Mouse (Mus musculus) embryonic facial prominence, embryonic 11.5 days (tissue): ENCODE results near the gene Mpnd. TPM values are rescaled to one million over a fixed set of nuclear protein-coding genes. Genes with fewer than 3 reads are reported as not detected.

Source experiments
- ATAC-seq: fragments of 200-750 bp; cut with Nextera tagmentation; replicated peaks from 2 replicates; pipeline ENCODE4 v1.8.0; 2017; ENCODE audit warnings: low read depth; ENCODE audit not compliant: insufficient number of reproducible peaks, low FRiP score, low TSS enrichment
- DNase-seq: peaks from one replicate; pipeline ENCODE4 v3.0.0-alpha.2; 2015; ENCODE audit warnings: low spot score
- H3K27ac ChIP-seq: fragments of 300-500 bp; sonication (generic); replicated peaks from 2 replicates; pipeline ENCODE4 v1.5.1; 2014; ENCODE audit warnings: mild to moderate bottlenecking, low read depth, low read length, control low read depth
- H3K27me3 ChIP-seq: fragments of 300-500 bp; sonication (generic); 2 replicates; pipeline ENCODE4 v1.6.1; 2014; ENCODE audit warnings: mild to moderate bottlenecking, low read length, moderate library complexity, mixed read lengths; ENCODE audit not compliant: control insufficient read depth, insufficient read depth
- H3K36me3 ChIP-seq: fragments of 300-500 bp; sonication (generic); replicated peaks from 2 replicates; pipeline ENCODE4 v1.6.1; 2014; ENCODE audit warnings: low read depth, mild to moderate bottlenecking, low read length, moderate library complexity, mixed read lengths; ENCODE audit not compliant: control insufficient read depth, insufficient read depth
- H3K4me1 ChIP-seq: fragments of 300-500 bp; sonication (generic); 2 replicates; pipeline ENCODE4 v1.6.1; 2014; ENCODE audit warnings: low read length, mixed read lengths; ENCODE audit not compliant: control insufficient read depth, insufficient read depth
- H3K4me2 ChIP-seq: fragments of 300-500 bp; sonication (generic); 2 replicates; pipeline ENCODE4 v1.6.1; 2014; ENCODE audit warnings: low read depth, mild to moderate bottlenecking, control low read depth, low read length, moderate library complexity
- H3K4me3 ChIP-seq: fragments of 300-500 bp; sonication (generic); 2 replicates; pipeline ENCODE4 v1.5.1; 2014; ENCODE audit warnings: low read depth, low read length, control low read depth
- H3K9ac ChIP-seq: fragments of 300-500 bp; sonication (generic); replicated peaks from 2 replicates; pipeline ENCODE4 v1.6.1; 2014; ENCODE audit warnings: mild to moderate bottlenecking, control low read depth, low read length
- H3K9me3 ChIP-seq: fragments of 300-500 bp; sonication (generic); replicated peaks from 2 replicates; pipeline ENCODE4 v1.6.1; 2016; ENCODE audit warnings: mild to moderate bottlenecking, low read length, inconsistent platforms, mixed read lengths; ENCODE audit not compliant: control insufficient read depth
- WGBS: fragments of 180-500 bp; shearing (Covaris S2); extraction: QIAGEN DNeasy Blood & Tissue Kit; methylation state at CpG from one replicate; pipeline ENCODE4 v1.1.7; 2014; 5-methylcytosine and 5-hydroxymethylcytosine counted together
- polyA plus RNA-seq: library from polyadenylated mRNA; unstranded; fragments of >200 nt; fragmentation: Nextera tagmentation; extraction: Ambion mirVana; gene quantifications from 2 replicates; pipeline ENCODE4 v1.2.1, GENCODE M21; 2014

The Mpnd gene
- polyA plus RNA-seq, 1 experiment from 2014 or later = 135 TPM

GRCm38 (mm10) chr17:55969560-55969959 lies 36.0 kb upstream of the Mpnd start:
- DNase-seq (peak; percentile 28), ATAC-seq (peak; percentile 26; the same call in 1 of the 2 replicates)
- Histone ChIP-seq H3K9me3 (no peaks in the 10 kb centered on the region), H3K27ac (no peak overlapping the region), H3K27me3 (peaks cover 3% of the 10 kb centered on the region; the same call in 1 of the 2 replicates), H3K4me1 (peaks cover 2% of the 10 kb centered on the region), H3K36me3 (no peaks in the 10 kb centered on the region), H3K4me3 (no peak overlapping the region), H3K9ac (no peak overlapping the region), H3K4me2 (no peak overlapping the region)
- WGBS = 47% methylated on average over 14 of the region's 14 CpGs

DNA sequence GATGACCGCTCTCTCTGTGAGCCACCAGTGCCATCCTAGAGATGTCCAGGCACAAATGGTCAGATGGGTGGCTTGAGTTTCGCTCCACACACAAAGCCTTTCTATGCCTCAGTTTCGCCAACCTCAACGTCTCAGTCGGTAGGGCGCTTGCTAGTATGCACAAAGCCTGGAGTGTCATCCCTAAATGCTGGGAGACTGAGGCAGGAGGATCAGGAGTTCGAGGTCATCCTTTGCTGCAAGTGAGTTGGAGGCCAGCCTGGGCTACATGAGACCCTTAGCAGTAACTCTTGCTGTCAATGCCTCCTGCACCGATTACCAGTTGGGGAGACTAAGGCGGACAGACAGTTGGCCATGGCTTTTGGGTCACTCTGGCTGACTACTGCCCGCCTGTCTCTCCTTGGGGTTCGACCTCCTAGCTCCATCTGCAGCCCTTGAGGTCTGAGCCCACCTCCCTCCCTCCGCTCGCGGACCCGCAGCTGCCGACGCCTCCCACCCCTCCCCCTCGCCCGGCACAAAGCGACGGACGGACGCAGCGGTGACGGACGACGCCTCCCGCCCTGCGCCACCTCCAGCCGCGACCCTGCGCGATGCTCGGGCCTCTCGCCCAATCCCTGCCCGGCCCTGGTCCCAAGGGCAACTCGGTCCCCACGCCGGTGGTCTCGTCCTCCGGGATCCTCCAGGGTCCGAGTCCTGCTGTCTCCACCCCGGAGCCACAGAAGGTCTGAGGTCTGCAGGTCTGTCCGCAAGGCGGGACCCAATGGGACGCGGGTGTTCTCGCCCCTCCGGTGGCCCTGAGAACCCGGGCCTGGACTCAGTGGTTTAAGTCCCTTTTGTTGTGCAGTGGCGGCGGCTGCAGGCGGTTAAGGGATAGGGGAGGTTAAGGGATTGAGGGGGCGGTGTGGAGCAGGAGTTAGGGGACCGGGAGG lies 35.3 kb upstream of the Mpnd start, which contains the start of gene Shd:
Gene Shd, plus strand, starts transcription at position 502 of the 926 bp plus-strand sequence.
- H3K36me3 ChIP-seq = no peaks in the 10 kb centered on the region
- peak within 1 kb of the TSS; percentile 42 for H3K4me3 ChIP-seq
- H3K27ac ChIP-seq = peak within 1 kb of the TSS; percentile 22; the same call in 1 of the 2 replicates
- DNase-seq (peak; percentile 65), ATAC-seq (peak; percentile 66)
- peak within 1 kb of the TSS; percentile 81 for H3K4me2 ChIP-seq
- H3K27me3 ChIP-seq = peaks cover 3% of the 10 kb centered on the region; the same call in 1 of the 2 replicates
- WGBS = 6% methylated on average over 55 of the region's 55 CpGs
- no peaks in the 10 kb centered on the region for H3K9me3 ChIP-seq
- H3K4me1 ChIP-seq = peaks cover 2% of the 10 kb centered on the region
- H3K9ac ChIP-seq = peak within 1 kb of the TSS; percentile 66

- Histone ChIP-seq H3K4me2 (peak overlapping the region; percentile 81), H3K36me3 (no peaks in the 10 kb centered on the region), H3K4me3 (peak overlapping the region; percentile 42), H3K4me1 (peaks cover 2% of the 10 kb centered on the region), H3K9ac (peak overlapping the region; percentile 66), H3K27me3 (peaks cover 3% of the 10 kb centered on the region; the same call in 1 of the 2 replicates), H3K27ac (no peak overlapping the region), H3K9me3 (no peaks in the 10 kb centered on the region)
- 21% methylated on average over 22 of the region's 22 CpGs for WGBS
- ATAC-seq = no peak
- no peak for DNase-seq
Observed at GRCm38 (mm10) chr17:55971453-55971852, 34.1 kb upstream of the Mpnd start.

GRCm38 (mm10) chr17:55976255-55976862 lies 29.2 kb upstream of the Mpnd start:
- no peaks in the 10 kb centered on the region for H3K36me3 ChIP-seq
- DNase-seq (peak; percentile 78), ATAC-seq (peak; percentile 64; the same call in 1 of the 2 replicates)
- 17% methylated on average over 13 of the region's 13 CpGs for WGBS
- H3K4me1 ChIP-seq = no peaks in the 10 kb centered on the region; the same call in 1 of the 2 replicates
- peaks cover 2% of the 10 kb centered on the region; the same call in 1 of the 2 replicates for H3K27me3 ChIP-seq
- no peak overlapping the region for H3K4me3 ChIP-seq
- H3K27ac ChIP-seq = no peak overlapping the region
- H3K4me2 ChIP-seq = no peak overlapping the region
- no peak overlapping the region for H3K9ac ChIP-seq
- no peaks in the 10 kb centered on the region for H3K9me3 ChIP-seq

- no peak overlapping the region; the same call in 1 of the 2 replicates for H3K9ac ChIP-seq
- no peaks in the 10 kb centered on the region for H3K4me1 ChIP-seq
- H3K4me2 ChIP-seq = no peak overlapping the region
- H3K4me3 ChIP-seq = no peak overlapping the region
- no peaks in the 10 kb centered on the region; the same call in 1 of the 2 replicates for H3K27me3 ChIP-seq
- H3K9me3 ChIP-seq = no peaks in the 10 kb centered on the region
- H3K27ac ChIP-seq = no peak overlapping the region
- WGBS = 54% methylated on average over 3 of the region's 3 CpGs
- no peak for DNase-seq
- no peaks in the 10 kb centered on the region for H3K36me3 ChIP-seq
- ATAC-seq = no peak
Observed at GRCm38 (mm10) chr17:55977301-55977700, 28.2 kb upstream of the Mpnd start.

GRCm38 (mm10) chr17:55986030-55986961 lies 19.2 kb upstream of the Mpnd start, which contains the start of gene Fsd1:
TSS of gene Fsd1 (plus strand) at chr17:55986509.
- peak; percentile 74 for ATAC-seq
- Histone ChIP-seq H3K36me3 (no peaks in the 10 kb centered on the region), H3K9ac (peak within 1 kb of the TSS; percentile 78), H3K27me3 (no peaks in the 10 kb centered on the region), H3K27ac (no peak within 1 kb of the TSS), H3K4me3 (peak within 1 kb of the TSS; percentile 67), H3K4me1 (no peaks in the 10 kb centered on the region), H3K9me3 (no peaks in the 10 kb centered on the region), H3K4me2 (peak within 1 kb of the TSS; percentile 54)
- WGBS = 9% methylated on average over 33 of the region's 35 CpGs
- DNase-seq = peak; percentile 84

DNA sequence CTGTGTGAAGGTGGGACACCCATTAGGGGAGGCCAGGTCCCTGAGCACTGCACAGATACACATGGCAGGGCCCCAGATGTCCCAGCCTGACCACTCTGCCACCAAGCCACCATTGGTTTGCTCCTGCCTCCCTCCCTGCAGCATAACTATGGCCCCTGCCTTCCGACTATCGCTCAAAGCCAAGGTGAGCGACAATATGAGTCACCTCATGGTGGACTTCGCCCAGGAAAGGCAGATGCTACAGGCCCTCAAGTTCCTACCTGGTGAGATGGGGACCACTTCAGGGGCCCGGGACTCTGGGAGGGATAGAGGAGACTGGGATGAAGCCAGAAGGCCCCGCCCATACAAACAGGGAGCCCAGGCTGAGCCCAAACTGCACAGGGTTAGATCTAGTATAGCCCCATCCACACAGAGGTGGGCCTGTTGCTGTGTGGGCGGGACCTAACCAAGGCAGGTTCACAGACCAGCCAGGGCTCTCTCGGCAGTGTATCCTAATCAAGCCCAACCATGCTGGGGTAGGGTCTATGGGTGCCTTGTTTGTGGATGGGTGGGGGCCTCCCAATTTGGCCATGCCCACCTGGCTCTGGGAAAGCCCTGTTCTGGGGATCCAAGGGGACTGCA lies 15.1 kb upstream of the Mpnd start:
- Histone ChIP-seq H3K36me3 (peaks cover 3% of the 10 kb centered on the region; the same call in 1 of the 2 replicates), H3K9me3 (no peaks in the 10 kb centered on the region), H3K27ac (no peak overlapping the region), H3K4me2 (no peak overlapping the region), H3K9ac (no peak overlapping the region), H3K27me3 (no peaks in the 10 kb centered on the region), H3K4me1 (no peaks in the 10 kb centered on the region), H3K4me3 (no peak overlapping the region)
- ATAC-seq (0 out of 2 replicates have a peak, but pooled peaks have one; percentile 21), DNase-seq (no peak)
- WGBS = 80% methylated on average over 8 of the region's 8 CpGs
